Mouse (Mus musculus): ENCODE results near the gene 5031439G07Rik.
"Not testable (repeated sequence)": the region's sequence is repeated elsewhere in the genome, so short reads cannot be mapped to it uniquely, and the experiment has no call there.

Gene 5031439G07Rik

DNA sequence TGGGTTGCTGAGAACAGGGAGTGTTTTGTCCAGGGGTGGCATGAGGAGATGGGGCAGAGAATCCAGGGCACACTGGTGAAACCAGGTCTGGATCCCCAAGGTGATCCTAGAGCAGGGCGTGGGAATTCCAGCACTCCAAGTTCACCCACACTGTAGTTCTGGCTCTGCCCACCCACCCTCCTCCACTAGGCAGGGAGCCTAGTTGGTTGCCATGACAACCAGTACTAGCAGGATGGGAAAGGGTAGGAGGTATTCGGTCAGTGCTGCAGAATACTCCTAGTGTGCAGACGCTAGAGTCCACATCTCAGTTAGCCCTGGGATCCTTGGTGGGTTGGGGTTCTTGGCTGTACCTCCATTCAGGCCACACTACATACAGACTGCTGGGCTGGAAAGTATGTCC, 30.5 kb downstream of the 5031439G07Rik start:
- DNase-seq (ENCODE audit: extremely low read depth, low read depth), result no peak

DNA sequence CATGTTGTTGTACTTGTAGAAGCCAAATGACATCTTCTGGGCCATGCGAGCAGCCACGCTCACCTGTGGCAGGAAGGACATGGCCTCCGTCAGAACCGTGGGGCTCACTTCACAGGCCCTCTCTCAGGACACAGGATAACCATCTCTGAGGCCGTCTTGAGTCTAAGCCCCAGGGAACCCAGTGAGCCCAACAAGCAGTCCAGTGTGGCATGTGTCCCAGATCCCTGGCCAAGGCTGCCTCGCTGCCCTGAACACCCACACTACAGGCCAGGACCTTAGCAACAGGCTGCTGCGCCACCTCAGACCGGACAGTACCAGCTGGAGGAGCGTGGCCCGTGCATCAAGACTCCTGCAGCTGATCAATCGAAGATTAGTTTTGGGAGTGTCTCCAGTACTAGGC, 35.1 kb downstream of the 5031439G07Rik start:
- no peak for DNase-seq (ENCODE audit: extremely low read depth, low read depth)

DNA sequence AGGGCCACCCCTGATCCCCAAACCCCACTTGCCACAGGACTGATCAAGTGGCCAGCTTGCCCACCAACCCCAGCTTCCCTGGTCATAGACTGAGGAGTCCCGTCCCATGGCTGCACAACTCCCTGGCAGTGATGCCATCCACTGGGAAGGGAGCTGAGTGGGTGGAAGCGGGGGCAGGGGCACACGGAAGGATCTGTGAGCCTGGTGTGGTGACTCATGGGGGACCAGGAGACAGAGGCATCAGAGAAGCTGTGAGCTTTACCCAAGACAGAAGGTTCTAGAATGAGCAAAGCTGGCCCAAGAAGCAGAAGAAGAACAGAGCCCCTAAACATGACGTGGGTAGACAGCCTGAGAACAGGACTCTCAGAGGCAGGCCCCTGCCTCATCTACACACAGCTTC, 38.3 kb downstream of the 5031439G07Rik start:
- no peak for DNase-seq (ENCODE audit: extremely low read depth, low read depth)

DNA sequence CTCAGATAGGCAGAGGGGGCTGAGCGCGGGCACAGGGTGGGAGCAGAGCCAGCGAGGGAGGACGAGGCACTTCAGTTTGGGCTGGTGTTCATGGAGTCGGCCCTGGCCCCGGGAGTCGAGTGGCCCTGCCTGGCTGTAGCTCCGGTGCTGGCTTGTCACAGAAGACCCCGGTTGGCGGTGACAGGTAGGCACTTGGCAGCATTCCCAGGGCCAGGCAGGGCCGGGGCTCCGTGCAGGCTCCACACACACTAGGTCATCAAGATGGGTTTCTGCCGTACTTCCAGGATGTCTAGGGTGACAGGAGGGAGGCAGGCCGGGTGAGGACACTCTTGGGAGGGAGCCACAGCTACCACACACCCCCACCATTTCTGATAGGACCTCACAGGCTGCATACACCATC, 39.4 kb downstream of the 5031439G07Rik start:
- no peak for DNase-seq (ENCODE audit: extremely low read depth, low read depth)

DNA sequence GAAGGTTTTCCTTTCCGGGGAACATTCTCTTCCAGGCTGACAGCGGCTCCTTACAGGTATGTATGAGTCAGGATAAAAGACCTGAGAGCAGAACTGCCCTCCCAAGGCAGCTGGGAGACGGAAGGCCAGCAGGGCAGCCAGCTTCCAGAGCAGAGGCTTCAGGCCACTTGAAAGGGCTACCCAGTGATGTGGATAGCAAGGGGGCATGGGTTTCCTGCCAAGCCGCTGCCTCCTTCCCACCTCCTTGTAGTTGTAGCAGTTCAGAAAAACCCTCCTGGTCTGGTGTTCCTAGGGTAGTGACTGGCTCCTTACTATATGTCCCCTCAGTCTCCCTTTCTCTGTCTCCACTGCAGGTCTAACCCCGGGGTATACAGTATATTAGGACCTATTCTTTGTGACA, 44.0 kb downstream of the 5031439G07Rik start:
- DNase-seq (ENCODE audit: extremely low read depth, low read depth), result no peak

DNA sequence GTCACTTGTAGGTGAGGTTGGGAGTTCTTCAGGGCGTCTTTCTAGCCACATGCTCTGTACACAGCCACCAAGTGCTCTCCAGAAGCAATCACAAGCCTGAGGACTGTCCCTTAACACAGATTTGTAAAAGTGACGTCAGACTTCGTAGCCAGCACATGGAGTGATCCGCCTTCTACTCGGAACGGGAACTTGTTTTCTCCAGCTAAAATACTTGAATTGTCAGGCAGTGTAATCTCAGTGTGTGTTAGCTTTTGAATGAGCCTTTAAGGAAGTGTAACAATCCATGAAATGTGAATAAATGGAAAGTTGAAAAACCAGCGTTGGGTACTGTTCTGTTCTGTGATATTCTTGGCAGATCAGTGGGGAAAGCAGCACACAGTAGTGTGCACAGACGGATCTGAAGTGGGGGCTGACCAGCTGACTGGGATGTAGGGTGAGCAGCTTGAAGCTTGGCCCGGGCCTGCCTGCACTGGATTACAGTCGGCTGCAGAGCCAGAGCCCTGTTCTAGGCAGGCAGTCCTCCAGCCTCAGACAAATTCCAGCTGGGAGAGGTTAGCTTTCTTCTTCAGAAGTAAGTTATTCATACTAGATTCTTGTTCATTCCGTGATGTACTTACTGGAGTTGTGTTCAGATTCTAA, 45.6 kb downstream of the 5031439G07Rik start:
- DNase-seq (ENCODE audit: extremely low read depth, low read depth), result no peak

DNA sequence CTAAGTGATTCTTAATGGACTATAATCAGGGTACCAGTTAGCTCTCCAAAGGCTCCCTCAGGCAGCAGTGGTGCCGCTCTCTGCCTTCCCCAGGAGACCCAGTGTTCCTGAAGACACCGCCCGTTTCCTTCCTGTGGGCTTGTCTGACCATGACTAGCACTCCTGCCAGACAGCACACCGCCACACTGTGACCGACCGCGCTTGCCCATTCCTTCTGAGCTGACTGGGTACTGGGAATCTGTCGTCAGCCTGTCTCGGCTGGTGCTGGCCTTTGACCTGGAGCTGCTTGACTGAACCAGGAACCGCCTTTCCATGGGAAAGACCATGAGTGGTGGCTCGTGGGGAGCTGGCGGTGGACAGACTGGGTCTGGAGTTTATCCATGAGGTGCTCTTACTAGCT, 48.2 kb downstream of the 5031439G07Rik start:
- DNase-seq (ENCODE audit: extremely low read depth, low read depth), result no peak

DNA sequence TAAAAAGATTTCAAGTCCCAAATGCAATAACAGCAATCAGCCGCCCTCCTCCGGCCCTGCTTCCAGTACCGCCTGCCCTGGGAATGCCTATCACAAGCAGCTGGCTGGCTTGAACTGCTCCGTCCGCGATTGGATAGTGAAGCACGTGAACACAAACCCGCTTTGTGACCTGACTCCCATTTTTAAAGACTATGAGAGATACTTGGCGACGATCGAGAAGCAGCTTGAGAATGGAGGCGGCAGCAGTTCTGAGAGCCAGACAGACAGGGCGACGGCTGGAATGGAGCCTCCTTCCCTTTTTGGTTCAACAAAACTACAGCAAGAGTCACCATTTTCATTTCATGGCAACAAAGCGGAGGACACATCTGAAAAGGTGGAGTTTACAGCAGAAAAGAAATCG, 53.5 kb downstream of the 5031439G07Rik start:
- no peak for DNase-seq (ENCODE audit: extremely low read depth, low read depth)

DNA sequence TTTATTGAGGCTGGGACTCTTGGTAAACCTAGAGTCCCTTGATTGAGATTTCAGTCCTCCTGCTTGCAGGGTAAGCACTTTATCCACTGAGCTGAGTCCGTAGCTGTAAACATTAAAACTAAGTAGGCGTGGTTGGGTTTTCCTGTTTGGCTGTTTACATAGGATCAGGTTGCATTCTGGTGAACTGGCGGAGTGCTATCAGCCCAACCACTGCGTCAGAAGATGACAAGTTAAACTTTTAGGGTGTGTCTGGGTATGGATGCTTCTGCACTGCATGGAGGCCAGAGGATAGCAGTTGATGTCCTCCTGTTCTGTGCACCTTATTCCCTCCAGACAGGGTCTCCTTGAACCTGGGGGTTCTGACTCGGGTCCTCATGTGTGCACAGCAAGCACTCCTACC, 56.0 kb downstream of the 5031439G07Rik start:
- DNase-seq (ENCODE audit: extremely low read depth, low read depth), result no peak

DNA sequence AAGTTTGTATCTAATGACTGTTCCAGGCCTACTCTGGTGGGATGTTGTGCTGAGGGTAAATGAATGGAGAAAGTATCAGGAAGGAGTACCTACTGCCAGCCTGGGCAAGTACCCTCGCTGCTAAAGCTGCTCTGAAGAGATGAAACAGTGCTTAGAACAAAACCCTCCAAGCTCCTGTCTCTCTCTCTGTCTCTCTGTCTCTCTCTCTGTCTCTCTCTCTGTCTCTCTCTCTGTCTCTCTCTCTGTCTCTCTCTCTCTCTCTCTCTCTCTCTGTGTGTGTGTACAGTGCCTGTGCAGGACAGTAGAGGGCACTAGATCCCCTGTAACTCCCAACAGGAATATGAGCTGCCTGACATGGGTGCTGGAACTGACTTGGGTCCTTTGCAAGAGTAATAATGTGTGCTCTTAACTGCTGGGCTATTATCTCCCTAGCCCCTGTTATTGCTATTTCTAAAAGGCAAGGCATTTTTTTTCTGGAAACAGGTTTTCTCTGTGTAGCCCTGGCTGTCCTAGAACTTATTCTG, 62.8 kb downstream of the 5031439G07Rik start:
- peak; percentile 51 for DNase-seq (ENCODE audit: extremely low read depth, low read depth)

DNA sequence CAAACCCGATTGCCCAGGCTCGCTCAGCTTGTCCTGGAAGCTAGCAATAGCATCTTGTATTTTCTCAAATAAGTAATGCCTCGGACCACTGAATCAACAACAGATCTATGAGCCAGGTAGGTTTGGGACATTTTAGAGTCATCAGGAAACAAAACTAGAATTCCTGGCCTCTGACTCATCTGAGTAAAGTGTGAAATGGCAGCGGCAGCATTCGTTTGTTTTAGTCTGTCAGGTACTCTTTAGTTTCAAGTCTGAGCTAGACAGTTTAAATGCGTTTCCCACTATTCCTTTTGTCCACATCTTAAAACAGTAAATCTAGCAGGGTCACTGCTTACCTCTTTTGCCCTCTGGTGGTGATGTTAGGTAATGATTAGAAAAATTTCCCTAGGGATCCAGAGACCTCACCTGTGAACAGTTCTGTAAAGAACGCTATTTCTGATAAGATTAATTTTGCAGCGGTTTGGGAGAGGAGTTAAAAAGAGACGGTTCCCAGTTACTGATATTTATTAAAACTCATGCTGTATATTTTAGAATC, 63.5 kb downstream of the 5031439G07Rik start:
- DNase-seq (ENCODE audit: extremely low read depth, low read depth), result peak; percentile 24

DNA sequence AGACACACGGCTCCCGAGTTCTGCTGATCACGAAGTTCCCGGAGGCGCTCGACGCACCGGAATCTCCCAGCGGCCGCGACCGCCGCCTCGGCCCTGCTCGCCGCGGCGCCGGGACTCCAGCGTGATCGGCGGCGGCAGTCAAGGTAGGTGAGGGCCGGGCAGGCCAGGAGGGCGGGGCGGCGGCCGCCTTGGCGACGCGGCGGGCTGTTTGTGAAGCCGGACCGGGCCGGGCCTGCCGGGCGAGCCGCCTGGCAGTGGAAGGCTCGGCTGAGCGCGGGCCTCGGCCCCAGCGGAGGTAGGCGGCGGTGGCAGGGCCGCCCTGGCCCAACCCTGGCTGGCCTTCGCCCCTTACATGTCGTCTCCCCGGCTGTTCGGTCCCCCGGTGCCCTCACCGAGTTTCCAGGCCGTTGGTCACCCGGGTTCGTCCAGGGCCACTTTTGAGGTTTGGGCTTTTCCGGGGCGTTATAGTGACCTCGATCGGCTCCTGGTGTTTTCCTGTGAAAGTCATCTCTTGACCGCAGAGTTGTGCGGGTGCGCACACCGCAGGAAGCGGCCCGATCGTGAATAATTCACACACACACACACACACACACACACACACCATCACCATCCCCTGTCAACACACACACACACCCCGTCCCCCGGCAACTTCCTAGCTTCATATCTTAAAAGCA, 64.7 kb downstream of the 5031439G07Rik start:
- peak; percentile 14 for DNase-seq (ENCODE audit: extremely low read depth, low read depth)

DNA sequence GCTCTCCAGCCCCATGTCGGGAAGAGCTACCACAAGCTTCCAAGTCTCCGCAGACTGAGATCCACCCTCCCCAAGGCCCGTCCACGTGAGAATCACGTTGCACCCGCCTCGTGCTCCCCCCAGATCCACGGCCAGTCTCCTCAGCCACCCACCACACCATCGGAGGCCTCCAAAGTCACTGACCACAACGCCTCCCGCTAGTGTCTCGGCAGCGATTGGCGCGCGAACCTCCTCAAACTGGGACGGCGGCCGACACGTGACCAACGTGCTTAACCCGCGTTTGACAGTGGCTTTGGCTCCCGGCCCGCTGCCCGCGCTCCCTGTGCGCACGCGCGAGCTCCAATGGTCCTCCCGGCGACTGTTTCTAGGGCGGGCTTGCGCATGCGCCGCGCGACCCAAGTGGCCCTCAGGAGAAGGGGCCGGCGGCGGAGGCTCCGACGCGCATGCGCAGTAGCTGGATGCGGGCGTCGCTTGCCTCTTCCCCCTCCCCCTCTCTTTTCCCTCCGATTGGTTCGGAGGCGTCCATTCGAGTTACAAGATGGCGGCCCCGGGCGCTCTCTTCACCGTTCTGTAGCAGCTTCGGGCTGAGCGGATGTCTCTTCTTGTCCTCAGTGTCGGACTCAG, 65.4 kb downstream of the 5031439G07Rik start, which contains the start of gene Nup50:
TSS of gene Nup50 (plus strand) at position 528 of the 624 bp plus-strand sequence.
- DNase-seq (ENCODE audit: extremely low read depth, low read depth), result peak; percentile 89

DNA sequence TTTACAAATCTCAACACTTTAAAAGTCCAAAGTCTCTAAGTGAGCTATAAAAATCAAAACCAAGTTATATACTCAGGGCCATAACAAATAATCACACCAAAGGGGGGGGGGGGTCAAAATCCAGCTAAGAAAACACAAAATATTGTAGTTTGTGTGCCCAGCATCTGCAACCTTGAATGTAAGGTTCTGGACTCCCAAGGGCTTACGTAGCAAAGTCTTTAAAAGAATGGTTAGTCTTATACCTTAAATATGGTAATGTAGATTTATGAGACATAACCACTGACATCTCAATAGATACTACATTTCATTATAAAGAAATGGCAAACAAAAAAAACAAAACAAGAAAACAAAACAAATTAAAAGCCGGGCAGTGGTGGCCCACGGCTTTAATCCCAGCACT, 68.4 kb downstream of the 5031439G07Rik start, which contains the start of gene Gm29666:
TSS of gene Gm29666 (minus strand) at position 101 of the 400 bp plus-strand sequence.
- no peak for DNase-seq (ENCODE audit: extremely low read depth, low read depth)

DNA sequence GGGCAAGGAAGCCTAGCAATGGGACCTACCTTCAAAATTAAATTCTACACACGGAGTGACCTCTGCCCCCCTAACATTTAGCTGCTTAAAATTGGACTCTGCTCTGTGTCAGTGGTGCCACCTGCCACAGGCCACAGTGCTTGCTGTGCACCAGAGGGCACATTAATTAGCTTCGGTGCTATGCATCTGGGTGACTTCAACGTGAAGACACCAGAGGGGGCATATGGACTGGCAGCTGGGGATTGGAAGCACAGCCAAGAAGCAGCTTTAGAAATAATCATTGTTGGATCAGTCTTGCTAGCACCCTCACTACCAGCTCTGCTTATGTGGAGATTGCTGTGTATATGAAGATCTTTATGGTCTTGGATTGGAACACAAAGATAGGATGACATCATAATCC, 75.2 kb downstream of the 5031439G07Rik start:
- no peak for DNase-seq (ENCODE audit: extremely low read depth, low read depth)

DNA sequence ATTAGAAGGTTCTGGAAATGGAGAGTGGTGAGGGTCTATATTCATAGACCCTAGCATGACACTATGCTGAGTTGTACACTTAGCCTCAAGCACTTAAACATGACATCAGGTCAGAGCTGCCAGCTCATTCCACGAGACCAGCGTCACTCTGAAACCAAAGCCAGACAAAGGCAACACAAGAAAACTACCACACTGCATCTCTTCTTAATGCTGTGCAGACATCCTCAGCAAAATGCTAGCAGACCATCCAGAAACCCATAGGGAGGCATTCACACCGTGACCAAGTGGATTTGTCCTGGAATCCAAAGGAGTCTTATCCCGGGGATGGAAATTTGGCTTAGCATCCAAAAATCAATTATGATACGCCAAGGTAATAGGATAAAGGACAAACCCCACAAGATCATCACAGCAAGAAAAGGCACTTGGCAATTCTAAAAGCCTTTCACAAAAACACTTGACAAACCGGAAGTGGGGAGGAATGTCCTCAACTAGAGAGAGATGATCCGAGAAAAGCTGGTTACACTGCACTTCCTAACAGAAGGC, 84.4 kb downstream of the 5031439G07Rik start:
- DNase-seq (ENCODE audit: extremely low read depth, low read depth), result no peak

DNA sequence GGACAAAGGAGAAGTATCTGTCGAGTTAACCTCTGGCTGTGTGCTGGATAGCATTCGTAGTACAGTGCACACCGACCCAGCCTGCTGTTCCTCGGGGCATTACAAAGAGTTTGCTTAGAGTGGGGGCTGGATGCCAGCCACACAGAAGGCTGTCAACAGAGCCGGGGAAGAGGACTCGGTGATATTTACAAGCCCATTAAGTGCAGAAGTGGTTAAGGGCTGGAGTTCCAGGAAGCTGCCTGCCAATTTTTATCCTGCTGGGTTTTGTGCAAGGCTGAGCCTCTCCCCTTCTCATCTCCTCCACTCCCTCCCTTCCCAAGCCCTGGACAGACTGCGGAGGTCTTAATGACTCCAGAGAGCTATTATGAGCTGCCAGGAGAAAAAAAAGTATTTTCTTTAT, 90.3 kb downstream of the 5031439G07Rik start:
- peak; percentile 34 for DNase-seq (ENCODE audit: extremely low read depth, low read depth)

DNA sequence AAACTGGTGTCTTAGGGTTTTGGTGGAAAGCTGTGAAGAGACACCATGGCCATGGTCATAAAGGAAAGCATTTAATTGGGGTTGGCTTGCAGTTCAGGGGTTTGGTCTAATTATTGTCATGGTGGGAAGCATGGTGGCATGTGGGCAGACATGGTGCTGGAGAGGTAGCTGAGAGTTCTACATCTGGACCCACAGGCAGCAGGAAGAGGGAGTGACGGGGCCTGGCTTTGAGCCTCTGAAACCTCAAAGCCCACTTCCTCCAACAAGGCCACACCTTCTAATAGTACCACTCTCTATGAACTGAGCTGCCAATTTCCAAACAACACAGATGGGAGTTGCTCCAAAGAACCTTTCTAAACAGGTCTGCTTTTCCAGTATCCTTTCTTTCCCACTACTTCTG, 91.7 kb downstream of the 5031439G07Rik start:
- DNase-seq (ENCODE audit: extremely low read depth, low read depth), result no peak

DNA sequence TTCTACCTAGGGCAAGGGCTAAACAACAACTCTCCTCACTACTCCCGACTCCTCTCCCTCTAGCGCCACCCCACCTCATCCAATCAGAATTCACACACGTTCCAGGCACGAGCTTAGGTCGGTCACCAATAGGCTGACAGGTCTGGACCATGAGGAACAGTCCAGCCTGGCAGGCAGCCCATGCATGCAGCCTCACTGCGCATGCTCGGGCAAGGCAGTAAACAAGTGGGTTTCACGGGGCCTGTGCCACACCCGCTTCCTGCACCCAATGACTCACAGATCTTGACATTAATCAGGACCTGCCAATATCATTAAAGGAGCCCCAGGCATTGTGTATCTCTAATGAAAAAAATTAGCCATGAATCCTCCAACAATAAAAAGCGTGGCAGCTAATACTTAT, 92.1 kb downstream of the 5031439G07Rik start:
- not testable (repeated sequence) for DNase-seq (ENCODE audit: extremely low read depth, low read depth)

Measured in MEL-GATA-1-ER (cell line).